Mouse (Mus musculus) lung, postnatal 4 days (tissue): ENCODE results near the gene Serpina10.
"Not testable (repeated sequence)": the region's sequence is repeated elsewhere in the genome, so short reads cannot be mapped to it uniquely, and the experiment has no call there.

Experiments used
- DNase-seq, 2 experiments: peaks; one replicate each; pipeline ENCODE4 v3.0.0; 2021

Serpina10 gene

DNA sequence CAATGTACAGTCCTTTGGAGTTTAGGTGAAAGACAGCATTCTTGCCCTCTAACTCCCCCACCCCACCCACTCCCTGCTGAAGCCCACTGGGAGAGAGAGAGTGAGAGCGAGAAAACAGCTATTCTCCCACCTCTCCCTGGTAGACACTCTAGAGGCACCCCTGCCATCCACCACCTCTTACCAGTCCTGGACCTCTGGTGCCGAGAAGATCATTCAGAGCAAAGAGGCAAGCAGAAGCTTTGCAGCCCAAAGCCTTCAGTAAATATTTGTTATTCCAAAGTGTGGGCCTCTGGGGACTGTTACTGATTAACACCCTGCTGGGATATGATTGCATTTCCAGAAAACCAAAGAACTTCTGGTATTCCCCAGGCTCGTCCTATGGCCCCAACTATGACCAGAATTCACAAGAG is at the start of gene Serpina10:
Gene Serpina10 (minus strand): TSS at position 242 of the 410 bp plus-strand sequence.
- no peak for DNase-seq

DNA sequence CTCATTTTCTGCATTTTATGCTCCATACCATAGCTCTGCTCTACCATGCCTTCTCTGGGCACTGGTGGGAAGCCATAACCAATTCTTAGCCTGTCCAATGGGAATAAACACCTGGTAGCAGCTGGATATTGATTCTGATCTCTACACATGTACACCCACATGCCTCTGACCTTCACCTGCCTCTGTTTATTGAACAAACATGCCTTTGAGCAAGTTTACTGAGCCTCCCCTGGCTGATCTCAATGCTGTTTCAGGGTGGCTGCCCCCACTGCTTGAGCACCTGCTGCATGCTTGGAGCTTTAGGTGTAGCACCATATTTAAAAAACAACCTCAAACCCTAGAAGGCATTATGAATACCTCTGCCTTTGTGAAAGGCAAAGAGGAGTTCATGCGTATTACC is 48.6 kb upstream of the Serpina10 start:
- DNase-seq = not testable (repeated sequence)

DNA sequence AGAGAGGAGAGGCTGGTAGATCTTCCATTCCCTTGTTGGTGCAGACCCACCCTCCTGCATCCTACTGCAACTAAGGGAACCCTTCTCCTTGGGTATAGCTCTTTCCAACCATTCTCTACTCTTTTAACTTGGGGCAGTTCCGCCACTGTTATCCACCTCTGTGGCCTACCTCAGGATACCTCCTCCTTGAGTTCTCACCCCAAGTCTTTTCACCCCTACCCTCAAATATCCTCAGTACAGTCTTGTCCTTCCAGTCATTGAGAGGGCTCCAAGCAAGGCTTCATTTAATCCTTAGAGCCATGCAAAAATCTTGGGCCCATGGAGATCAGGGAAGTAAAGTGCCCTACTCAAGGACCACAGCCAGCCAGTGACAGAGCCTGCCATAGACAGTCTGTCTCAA is 44.8 kb upstream of the Serpina10 start, which contains the start of gene Serpina16:
Gene Serpina16 (minus strand): TSS at position 101 of the 400 bp plus-strand sequence.
- DNase-seq = no peak

DNA sequence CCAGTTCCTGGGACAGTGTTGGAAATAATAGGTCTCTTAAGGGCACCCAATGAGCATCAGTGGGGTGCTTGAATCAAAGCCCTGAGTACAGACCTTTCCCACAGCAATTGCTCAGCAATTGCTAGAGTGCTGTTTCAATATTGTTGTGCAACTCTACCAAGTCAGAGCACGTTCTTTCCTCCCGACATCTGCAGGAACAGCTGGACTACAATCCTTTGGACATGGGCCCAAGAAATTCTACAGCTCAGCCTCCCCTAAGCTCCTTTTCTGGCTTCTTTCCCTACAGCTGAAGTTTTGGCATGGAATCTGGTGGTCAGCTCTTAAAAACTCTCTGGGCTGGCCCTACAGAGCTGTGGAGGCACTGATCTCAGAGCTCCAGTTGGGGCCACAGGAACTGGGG is 41.9 kb upstream of the Serpina10 start:
- DNase-seq = peak; percentile 44

DNA sequence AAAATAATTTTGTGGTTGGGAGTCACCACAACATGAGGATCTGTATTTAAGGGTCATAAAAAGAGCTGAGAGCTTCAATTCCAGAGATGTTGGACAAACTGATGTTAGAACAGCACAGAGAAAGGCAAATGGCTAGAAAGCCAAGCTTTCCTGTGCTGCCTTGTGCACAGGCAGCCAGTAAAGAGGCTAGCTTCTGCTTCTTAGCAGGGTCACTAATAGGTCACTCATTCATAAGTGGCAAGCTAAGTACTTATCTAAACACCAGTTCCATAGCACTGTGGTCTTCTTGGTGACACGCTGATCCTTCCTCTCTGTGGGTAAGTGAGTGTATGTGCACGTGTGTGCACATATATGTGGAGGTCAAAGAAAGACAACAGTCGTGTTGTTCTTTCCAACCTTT is 40.2 kb upstream of the Serpina10 start:
- DNase-seq = no peak

DNA sequence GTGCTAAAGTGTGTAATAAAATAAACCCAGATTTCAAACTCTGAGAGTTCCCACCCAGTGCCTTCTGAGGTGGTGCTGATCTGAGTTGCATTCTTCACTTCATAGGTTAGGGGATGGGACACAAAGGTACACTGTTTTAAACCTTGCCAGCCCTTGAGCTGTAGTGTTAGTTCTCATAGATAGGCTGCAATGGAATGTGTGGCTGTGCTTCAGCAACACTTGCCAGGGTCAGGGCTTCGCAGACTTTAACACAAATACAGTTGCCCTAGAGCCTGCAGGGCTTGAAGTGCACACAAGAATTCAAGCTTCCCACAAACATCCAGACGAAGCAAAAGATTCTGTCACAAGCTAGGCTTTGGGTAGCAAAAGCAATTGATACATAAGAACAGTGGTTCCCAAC is 39.7 kb upstream of the Serpina10 start:
- peak in 1 of 2 experiments; percentile 50 for DNase-seq

DNA sequence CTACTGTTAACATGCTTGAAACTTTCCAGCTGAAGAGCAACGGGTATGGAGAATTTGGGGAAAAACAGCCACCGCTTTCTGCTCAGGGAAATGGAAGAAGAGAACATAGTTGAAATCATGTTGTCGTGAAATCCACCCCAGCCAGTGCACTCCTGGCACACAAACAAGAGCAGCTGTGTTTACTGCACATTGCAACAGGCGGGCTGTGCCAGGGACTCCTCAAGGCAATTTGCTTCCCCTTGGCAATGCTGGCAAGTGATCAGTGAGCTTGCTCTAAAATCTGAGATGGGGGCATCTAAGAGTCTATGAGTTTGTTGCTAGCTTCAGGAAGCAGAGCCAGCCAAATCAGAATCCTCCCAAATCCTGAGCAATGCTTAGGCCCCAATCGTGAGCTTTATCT is 39.1 kb upstream of the Serpina10 start:
- peak in 1 of 2 experiments; percentile 41 for DNase-seq

DNA sequence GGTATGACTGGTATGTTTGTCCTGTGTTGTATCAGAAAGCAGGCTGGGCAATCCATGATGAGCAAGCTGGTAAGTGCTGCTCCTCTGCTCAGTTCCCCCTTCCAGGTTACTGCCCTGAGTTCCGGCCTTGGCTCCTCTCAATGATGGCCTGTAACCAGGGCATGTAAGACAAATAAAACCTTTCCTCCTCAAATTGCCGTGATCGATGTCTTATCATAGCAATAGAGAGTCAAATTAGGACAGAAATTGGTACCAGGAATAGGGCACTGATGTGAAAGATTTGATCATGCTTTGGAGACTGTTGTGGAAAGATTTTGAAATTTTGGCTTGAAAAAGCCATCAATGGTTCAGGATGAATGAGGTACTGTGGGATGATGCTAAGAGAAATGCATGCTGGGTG is 34.0 kb upstream of the Serpina10 start:
- DNase-seq = no peak

DNA sequence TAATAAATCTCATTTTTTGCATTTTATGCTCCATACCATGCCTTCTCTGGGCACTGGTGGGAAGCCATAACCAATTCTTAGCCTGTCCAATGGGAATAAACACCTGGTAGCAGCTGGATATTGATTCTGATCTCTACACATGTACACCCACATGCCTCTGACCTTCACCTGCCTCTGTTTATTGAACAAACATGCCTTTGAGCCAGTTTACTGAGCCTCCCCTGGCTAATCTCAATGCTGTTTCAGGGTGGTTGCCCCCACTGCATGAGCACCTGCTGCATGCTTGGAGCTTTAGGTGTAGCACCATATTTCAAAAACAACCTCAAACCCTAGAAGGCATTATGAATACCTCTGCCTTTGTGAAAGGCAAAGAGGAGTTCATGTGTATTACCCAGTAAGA is 30.8 kb upstream of the Serpina10 start:
- not testable (repeated sequence) for DNase-seq

DNA sequence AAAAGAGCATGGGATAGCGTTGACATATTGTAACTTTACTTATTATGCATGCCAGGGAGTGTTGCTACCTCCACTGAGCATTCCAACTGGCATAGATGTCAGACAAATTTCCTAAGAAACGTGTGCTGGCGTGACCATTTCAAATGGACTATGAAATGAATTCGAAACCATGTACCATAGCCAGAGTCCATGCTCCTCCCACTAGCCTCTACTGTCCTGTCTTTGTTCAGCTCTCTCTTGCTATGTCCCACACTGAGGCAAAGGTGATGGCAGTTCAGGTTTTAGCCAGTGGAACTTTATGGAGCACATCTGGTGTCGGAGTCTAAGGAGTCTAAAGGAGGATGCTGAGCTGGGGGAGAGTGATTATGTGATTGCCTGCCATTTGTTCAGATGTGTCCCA is 28.8 kb upstream of the Serpina10 start:
- no peak for DNase-seq

DNA sequence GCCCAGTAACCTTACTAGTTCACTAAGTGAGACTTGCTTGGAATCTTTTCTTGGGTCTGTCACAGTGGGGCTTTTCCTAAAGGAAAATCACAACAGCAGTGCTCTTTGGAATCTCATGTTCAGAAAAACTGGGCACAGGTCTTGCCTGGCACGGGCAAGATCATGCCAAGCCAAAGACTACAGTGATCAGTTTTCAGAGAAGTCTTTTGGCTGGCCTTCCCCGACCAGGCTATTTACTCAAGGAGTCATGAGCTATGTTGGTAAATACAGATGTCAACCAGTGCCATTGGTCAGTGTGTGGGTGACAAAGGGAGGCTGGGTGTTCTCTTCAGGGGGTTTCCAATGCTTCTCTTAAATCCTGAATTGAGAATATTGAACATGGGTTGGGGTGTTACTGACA is 27.9 kb upstream of the Serpina10 start:
- no peak for DNase-seq

DNA sequence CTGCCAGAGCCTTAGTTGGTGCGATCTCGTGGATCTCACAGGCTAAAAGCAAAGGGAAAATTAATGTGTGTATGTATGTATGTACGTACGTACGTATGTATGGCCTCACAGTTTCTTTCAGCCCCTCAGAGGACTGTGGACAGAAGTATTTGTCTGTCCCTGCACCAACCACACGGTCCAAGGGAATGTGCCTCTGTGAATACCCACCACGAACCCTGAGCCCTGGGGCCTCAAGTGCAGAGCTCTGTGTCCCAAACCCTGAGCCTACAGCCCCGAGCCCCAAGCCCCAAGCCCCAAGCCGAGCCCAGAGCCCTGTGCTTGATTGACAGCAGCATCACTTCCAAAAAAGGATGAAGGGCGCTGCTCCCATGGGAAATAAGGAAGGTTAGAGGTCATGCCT is 26.7 kb upstream of the Serpina10 start:
- DNase-seq = no peak

DNA sequence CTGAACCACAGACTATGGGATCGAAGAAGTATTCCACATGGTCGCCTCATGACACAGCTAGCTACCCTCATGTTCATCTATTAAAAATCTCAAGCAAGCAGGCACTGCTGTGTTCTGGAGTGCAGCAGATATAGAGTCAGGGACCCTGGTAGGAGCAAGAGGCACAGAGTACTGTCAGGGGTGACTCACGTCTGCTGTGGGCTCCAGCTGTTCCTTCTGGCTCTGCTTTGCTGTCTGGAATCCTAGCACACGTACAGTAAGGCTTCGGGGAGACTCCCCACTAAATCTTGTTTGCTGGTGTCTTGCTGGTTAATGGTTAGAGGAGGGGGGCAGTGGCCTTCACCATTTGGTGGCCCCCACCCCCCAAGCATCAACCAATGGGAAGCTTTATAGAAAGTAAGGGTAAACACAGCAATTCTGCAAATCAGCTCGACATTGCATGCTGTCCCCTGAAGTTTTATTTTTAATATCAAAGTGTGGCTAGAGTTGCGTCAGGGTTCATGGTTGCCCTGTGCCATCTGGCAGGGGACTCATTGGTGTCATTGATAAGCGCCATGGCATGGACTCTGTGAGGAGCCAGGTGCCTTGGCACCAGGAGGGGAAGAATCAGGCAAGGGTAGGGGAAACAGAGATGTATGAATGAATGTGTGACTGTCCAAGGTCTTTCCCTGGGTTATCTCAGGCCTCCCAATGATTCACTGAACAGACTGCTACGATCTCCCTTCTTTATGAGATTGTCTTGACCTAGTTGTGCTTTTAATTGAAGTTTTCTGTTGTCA is 25.8 kb upstream of the Serpina10 start, which contains the start of gene Serpina6:
Gene Serpina6 (minus strand): TSS at position 365 of the 779 bp plus-strand sequence.
- DNase-seq = no peak

DNA sequence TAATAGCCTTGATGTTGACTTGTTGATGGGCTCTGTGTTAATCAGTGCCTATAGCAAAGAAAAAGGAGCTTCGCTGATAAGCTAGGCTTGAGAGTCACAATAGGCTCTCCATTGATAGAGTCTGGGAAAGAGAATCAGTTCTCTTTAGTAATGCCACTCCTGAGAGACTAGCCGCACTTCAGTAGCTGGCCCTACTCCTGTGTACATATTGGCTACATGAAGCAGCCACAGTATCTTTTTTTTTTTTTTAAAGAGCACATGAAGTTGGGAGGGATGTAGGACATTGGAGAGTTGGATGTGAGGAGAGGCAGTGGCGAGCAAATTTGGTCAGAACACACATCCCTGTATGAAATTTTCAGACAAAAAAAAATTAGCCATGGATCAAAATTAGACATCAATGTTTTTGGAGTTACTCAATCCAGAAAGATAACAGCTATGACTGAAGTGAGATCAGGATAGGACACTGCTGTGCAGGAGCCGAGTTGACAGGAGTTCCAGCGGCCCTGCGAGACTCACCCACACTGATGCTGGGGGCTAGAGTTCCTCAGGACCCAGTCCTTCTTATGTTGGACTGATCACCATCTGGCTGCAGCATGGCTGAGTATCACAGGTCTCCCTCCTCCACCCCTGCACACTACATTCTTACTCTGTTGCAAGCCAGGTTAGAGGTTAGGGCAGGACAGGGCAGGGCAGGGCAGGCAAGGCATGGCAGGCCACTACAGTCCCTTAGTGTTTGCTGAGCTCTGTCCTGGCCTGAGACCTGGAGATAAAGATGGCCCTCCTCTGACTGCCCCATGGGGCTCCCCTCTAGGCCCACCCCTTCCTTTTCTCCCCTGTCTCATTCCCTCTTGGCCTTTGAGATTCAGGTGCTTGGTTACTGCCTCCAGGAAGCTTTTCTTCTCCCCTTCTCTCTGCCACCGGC is 24.1 kb upstream of the Serpina10 start:
- peak in 1 of 2 experiments; percentile 34 for DNase-seq

DNA sequence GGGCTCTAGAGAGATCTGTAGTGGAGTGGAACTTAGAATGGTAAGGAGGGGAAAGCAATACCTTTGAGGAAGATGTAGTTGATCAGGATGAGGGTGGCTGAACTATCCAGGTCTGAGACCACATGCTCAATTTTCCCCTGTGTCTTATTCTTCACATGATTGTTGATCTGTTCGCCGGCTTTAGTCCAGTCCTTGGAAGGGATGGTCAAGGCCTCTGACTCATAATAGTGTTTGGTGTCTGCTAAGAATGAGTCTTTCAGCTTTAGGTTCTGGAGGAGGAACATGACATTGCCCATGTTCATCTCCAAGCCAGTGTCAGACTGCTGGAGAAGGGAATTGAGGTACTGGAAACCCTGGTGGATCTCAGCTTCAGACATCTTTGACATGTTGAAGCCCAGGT is 22.6 kb upstream of the Serpina10 start:
- DNase-seq = no peak

DNA sequence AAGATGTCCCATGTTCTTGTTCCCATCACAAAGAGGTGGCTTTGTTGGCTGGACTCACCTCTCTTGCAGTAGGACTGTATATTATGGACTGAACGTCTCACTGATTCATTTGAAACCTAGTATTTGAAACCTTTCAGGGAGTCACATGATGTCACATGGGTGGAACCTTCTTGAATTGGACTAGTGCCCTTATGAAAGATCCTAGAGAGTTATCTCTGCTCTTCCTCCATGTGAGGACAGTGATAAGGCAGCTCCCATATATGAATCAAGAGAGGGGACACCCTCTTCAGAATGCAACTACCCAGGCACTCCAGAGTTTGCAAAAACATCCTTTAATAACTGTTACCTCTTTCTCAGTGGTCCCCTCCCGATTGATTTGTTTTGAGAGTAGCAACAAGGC is 15.1 kb upstream of the Serpina10 start:
- no peak for DNase-seq

DNA sequence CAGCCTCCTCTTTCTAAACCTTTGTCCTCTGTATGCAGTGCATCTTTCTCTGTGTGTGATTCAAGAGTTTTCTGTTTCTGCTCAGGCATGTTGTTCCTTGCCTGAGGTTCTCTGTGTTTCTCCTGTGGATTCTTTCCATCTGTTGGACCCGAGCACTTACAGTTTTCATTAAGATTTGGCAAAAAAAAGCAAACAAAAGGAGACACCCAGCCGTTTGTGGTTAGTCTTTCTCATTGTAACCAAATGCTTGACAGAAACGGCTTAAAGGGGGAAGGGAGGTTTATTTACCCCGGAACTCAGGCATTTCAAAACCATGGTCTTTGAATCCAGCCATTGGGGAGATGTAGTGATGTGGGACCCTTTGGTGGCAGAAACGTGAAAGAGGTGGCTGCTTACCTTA is 13.4 kb upstream of the Serpina10 start:
- DNase-seq = no peak

DNA sequence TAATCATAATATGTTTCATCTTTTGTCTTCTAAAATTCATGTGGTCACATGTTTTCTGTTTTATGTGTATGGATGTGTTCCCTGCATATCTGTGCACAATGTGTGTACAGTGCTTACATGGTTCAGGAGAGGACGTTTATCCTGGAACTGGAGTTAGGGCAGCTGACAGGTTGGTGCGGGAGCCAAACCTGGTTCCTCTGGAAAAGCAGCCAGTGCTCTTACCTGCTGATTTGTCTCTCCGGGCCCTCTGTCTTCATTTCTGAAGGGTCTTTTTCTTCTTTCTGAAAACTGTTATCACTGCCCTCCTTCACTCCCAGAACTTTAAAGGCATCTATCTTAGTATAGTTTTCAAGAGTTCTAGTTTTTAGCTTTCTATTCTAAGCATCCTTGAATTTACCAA is 12.6 kb upstream of the Serpina10 start:
- no peak for DNase-seq

DNA sequence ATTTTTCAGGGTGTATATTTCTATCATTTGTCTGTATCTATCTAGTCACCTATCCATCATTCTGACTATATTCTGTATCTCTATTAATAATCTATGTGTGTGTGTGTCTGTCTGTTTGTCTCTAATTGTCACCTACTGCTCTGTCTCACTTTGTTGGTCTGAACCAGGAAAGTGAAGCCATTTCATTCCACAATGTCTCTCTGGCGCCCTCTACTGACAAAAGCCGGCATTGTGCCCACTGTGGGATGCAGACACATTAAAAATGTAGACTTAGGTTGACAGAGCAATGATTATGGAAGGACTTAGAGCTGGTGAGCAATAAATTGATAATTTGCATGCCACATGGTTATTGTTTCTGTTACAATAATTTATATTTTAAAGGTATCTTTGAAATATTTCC is 12.1 kb upstream of the Serpina10 start:
- DNase-seq = peak; percentile 50 to 83

DNA sequence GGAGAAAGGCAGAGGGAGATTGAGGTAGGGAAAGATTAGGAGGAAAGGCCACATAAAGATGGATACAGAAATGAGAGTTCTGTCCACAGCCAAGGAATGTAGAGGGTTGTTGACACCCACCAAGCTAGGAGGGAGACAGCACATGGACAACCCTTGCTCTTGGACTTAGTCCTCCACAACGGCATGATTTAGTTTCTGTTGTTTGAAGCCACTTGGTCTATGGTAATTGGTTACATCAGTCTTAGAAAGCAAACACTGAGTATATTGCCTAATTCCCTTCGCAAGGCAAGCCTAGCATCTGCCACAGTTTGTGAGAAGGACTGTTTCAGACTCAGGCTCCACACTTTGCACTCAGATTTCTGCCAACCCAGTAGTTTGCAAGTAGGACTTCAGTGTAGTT is 4.6 kb upstream of the Serpina10 start:
- no peak for DNase-seq

DNA sequence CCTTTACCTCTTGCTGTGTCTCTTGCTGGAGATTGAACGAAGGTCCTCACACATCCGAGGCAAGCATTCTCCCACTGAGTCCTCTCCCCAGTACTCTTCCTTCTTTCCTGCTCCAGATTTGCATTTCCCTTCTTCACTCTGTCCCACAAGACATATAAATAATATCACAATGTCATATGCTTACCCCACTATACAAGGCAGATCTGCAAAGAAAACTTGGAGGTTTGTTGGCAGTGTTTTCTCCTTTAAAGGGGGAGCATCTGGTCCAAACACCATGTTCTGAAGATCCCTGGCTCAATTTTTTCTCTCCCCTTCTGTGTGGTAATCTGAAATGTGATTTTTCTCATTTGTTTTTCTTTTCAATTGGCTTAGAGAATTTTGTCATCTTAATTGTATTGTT is 3.2 kb upstream of the Serpina10 start:
- DNase-seq = no peak

DNA sequence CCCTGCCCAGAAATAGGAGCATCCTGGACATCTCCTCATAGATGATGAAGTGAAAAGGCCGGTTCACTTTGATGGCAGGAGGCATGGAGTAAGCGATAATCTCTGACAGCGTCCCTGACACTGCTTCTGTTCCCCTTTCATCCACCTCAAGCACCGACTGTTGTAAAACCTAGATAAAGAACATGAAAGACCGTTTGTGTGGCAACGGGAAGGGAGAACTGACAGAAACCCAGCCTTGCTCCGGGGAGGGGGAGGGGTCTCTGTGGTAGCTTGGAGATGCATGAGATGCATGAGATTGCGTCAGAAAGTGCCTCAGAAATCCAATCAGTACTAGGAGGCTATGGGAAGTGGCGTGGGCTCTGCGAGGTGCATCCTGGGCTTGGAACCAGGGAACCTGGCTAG is 14.4 kb downstream of the Serpina10 start:
- no peak for DNase-seq

DNA sequence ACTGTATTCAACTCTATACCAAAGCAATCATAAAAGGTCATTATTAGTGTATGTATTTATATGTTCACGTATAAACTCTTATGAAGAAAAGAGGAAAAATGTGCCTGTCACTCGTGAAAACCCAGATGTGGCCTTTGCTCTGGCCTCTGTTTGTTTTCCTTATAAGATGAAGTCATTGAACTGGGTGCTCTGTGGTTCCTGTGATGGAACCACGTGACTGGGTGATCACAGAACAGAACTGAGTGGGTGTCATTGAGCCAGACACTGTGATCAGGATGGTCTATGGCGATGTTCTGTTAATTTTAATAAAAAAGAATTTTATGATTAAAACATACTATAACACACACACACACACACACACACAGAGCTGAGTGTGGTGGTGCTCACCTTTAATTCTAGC is 15.5 kb downstream of the Serpina10 start:
- no peak for DNase-seq

DNA sequence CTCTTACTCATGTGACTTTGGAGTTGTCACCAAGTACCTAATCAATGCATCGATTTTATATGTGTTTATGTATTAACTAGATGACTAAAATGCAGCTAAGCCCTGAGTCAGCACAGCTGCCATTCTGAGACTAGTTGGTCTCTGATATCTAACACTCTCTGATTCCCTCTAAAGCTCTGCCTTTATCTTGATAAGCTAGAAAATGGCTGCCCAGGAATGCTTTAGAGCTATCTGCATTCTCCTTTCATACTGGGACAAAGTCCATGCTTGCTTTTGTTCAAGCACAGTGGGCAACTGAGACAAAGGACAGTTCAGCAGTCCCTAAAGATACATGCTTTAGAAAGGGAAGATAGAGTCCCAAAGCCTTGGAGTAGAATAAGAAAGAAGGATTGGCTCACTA is 16.1 kb downstream of the Serpina10 start:
- no peak for DNase-seq
